Comparison of ENCODE assay signal across 26 mouse cellular contexts in the genomic region with DNA sequence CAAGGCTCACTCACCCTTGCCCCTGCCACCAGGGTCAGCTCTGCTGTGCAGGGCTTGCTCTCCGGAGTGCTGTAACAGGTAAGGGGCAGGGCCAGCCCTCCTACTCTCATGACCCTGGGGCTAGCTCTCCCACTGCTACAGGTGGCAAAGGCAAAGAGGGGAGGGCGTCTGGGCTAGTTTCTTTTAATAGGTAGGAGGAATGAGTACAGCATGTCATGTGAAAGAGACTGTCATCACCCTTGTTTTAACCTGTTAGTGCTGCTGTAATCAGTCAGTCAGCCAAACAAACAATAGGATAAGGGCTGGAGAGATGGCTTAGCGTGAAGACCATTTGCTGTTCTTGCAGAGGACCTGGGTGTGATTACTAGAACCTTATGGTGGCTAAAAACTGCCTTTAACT. TPM values are rescaled to one million over a fixed set of nuclear protein-coding genes. Genes with fewer than 3 reads are reported as not detected.
A peak's percentile ranks its signal among the peaks of the same experiment; 100 is the strongest.
DNase-seq lines count a peak whose midpoint lies in the region; ATAC-seq and TF ChIP-seq lines count a peak whose summit lies in the region.
"Had no signal": no experiment of that assay in that cellular context is flagged by ENCODE, and none has a peak within 500 bp of the region (broad histone marks: within the 10 kb centered on the region; RNA-seq: fewer than 3 reads in every experiment).

No protein-coding gene starts in this region.

- ATAC-seq in heart, embryonic 11.5 days (replicated peaks; ENCODE audit: insufficient number of reproducible peaks, low FRiP score, low TSS enrichment) = peak; percentile 31; the same call in 1 of the 2 replicates
- ATAC-seq in heart, embryonic 16.5 days (replicated peaks; ENCODE audit: extremely low read depth, insufficient read depth, low FRiP score) = peak; percentile 75
- no peak for ATAC-seq in midbrain, embryonic 11.5 days (ENCODE audit: low FRiP score)
- ATAC-seq in midbrain, postnatal 0 days (ENCODE audit: low FRiP score) = no peak
- ATAC-seq: activated CD4-positive, CD25-positive, alpha-beta regulatory T cell, adult 4 months; CD4-positive, CD25-positive, alpha-beta regulatory T cell, adult 4 months; forebrain, embryonic 13.5 days; forebrain, embryonic 15.5 days; Patski had no signal

- no peak overlapping the region for H3K4me3 ChIP-seq in heart, embryonic 11.5 days (ENCODE audit: low read depth, low read length)
- H3K4me3 ChIP-seq in heart, embryonic 16.5 days (ENCODE audit: low read length) = no peak overlapping the region
- H3K4me3 ChIP-seq in heart, embryonic 10.5 days = no peak overlapping the region
- H3K4me3 ChIP-seq in midbrain, embryonic 11.5 days (ENCODE audit: low read depth, low read length) = no peak overlapping the region
- H3K4me3 ChIP-seq in midbrain, postnatal 0 days (ENCODE audit: low read depth, low read length) = no peak overlapping the region
- H3K4me3 ChIP-seq: embryonic facial prominence, embryonic 10.5 days; embryonic facial prominence, embryonic 12.5 days; forebrain, embryonic 13.5 days; forebrain, embryonic 15.5 days had no signal

- DNase-seq in heart, postnatal 36 days = no peak
- DNase-seq in heart, embryonic 10.5 days (ENCODE audit: low spot score) = no peak
- DNase-seq in midbrain, embryonic 11.5 days (ENCODE audit: low spot score, missing footprints) = peak; percentile 51
- DNase-seq in midbrain, postnatal 0 days (ENCODE audit: low spot score) = no peak
- DNase-seq: adrenal gland, adult 8-10 months; adrenal gland, postnatal 14 days; adrenal gland, postnatal 36 days; B cell, adult 2 months; cerebellum, adult 11-12 months; cerebellum, adult 2 months; cerebellum, adult 9-10 months; cerebellum, postnatal 10 days; cerebellum, postnatal 25 days had no signal

- TF ChIP-seq CTCF in midbrain, postnatal 0 days (IDR thresholded peaks at IDR 0.05) = no peak

- H3K27me3 ChIP-seq in heart, embryonic 11.5 days (ENCODE audit: control insufficient read depth, insufficient read depth, low read length) = no peaks in the 10 kb centered on the region
- no peaks in the 10 kb centered on the region for H3K27me3 ChIP-seq in heart, embryonic 16.5 days (ENCODE audit: control insufficient read depth, insufficient read depth, low read length)
- H3K27me3 ChIP-seq in heart, embryonic 10.5 days (ENCODE audit: insufficient read depth, poor library complexity, severe bottlenecking) = 0 out of 2 replicates have a peak, but pooled peaks cover 6% of the 10 kb centered on the region
- no peaks in the 10 kb centered on the region for H3K27me3 ChIP-seq in midbrain, embryonic 11.5 days (ENCODE audit: control insufficient read depth, insufficient read depth, low read length)
- no peaks in the 10 kb centered on the region for H3K27me3 ChIP-seq in midbrain, postnatal 0 days (ENCODE audit: insufficient read depth, low read length)
- H3K27me3 ChIP-seq: embryonic facial prominence, embryonic 12.5 days; forebrain, embryonic 13.5 days; forebrain, embryonic 15.5 days had no signal

- no peak overlapping the region for H3K27ac ChIP-seq in heart, embryonic 11.5 days (ENCODE audit: low read depth, low read length)
- no peak overlapping the region for H3K27ac ChIP-seq in heart, embryonic 16.5 days (ENCODE audit: low read length)
- H3K27ac ChIP-seq in heart, embryonic 10.5 days = no peak overlapping the region
- no peak overlapping the region for H3K27ac ChIP-seq in midbrain, embryonic 11.5 days (ENCODE audit: low read depth, low read length)
- H3K27ac ChIP-seq in midbrain, postnatal 0 days (ENCODE audit: low read depth, low read length) = no peak overlapping the region
- H3K27ac ChIP-seq: embryonic facial prominence, embryonic 10.5 days; embryonic facial prominence, embryonic 12.5 days; forebrain, embryonic 13.5 days; forebrain, embryonic 15.5 days had no signal

- H3K36me3 ChIP-seq in heart, embryonic 11.5 days (ENCODE audit: control insufficient read depth, insufficient read depth, low read length) = no peaks in the 10 kb centered on the region
- H3K36me3 ChIP-seq in heart, embryonic 16.5 days (ENCODE audit: control insufficient read depth, insufficient read depth) = no peaks in the 10 kb centered on the region
- no peaks in the 10 kb centered on the region for H3K36me3 ChIP-seq in heart, embryonic 10.5 days
- no peaks in the 10 kb centered on the region for H3K36me3 ChIP-seq in midbrain, embryonic 11.5 days (ENCODE audit: control insufficient read depth, insufficient read depth, low read length)
- no peaks in the 10 kb centered on the region for H3K36me3 ChIP-seq in midbrain, postnatal 0 days (ENCODE audit: insufficient read depth, low read length)
- H3K36me3 ChIP-seq: embryonic facial prominence, embryonic 10.5 days; embryonic facial prominence, embryonic 12.5 days; forebrain, embryonic 15.5 days; G1E had no signal

- intact Hi-C loops in heart, postnatal 36 days (cut with DNase I) = no loop called here

- H3K4me1 ChIP-seq in heart, embryonic 11.5 days (ENCODE audit: control insufficient read depth, insufficient read depth, low read length) = peaks cover 5% of the 10 kb centered on the region
- peaks cover 6% of the 10 kb centered on the region for H3K4me1 ChIP-seq in heart, embryonic 16.5 days (ENCODE audit: control insufficient read depth, insufficient read depth, low read length)
- H3K4me1 ChIP-seq in heart, embryonic 10.5 days = peaks cover 13% of the 10 kb centered on the region
- no peaks in the 10 kb centered on the region for H3K4me1 ChIP-seq in midbrain, embryonic 11.5 days (ENCODE audit: control insufficient read depth, insufficient read depth, low read length)
- no peaks in the 10 kb centered on the region for H3K4me1 ChIP-seq in midbrain, postnatal 0 days (ENCODE audit: insufficient read depth, low read length)
- H3K4me1 ChIP-seq: embryonic facial prominence, embryonic 10.5 days; embryonic facial prominence, embryonic 12.5 days; forebrain, embryonic 13.5 days; forebrain, embryonic 15.5 days had no signal

- no peak overlapping the region for H3K4me2 ChIP-seq in heart, embryonic 11.5 days
- no peak overlapping the region for H3K4me2 ChIP-seq in heart, embryonic 16.5 days (ENCODE audit: low read depth, low read length)
- no peak overlapping the region for H3K4me2 ChIP-seq in midbrain, embryonic 11.5 days
- no peak overlapping the region for H3K4me2 ChIP-seq in midbrain, postnatal 0 days (ENCODE audit: low read depth, low read length, poor library complexity, severe bottlenecking)
- H3K4me2 ChIP-seq: embryonic facial prominence, embryonic 12.5 days; forebrain, embryonic 13.5 days; forebrain, embryonic 15.5 days had no signal

- 0 out of 2 replicates have a peak overlapping the region, but pooled peaks have one; percentile 28 for H3K9ac ChIP-seq in heart, embryonic 11.5 days (ENCODE audit: low read depth, low read length)
- no peak overlapping the region for H3K9ac ChIP-seq in heart, embryonic 16.5 days (ENCODE audit: low read length)
- H3K9ac ChIP-seq in midbrain, embryonic 11.5 days (ENCODE audit: low read length) = no peak overlapping the region
- no peak overlapping the region for H3K9ac ChIP-seq in midbrain, postnatal 0 days (replicated peaks; ENCODE audit: low read length, poor library complexity, severe bottlenecking)
- H3K9ac ChIP-seq: embryonic facial prominence, embryonic 12.5 days; forebrain, embryonic 13.5 days; forebrain, embryonic 15.5 days had no signal

- H3K9me3 ChIP-seq in heart, embryonic 11.5 days (replicated peaks; ENCODE audit: control insufficient read depth, low read length) = no peaks in the 10 kb centered on the region
- no peaks in the 10 kb centered on the region for H3K9me3 ChIP-seq in heart, embryonic 16.5 days (replicated peaks; ENCODE audit: control insufficient read depth, low read length)
- no peaks in the 10 kb centered on the region for H3K9me3 ChIP-seq in heart, embryonic 10.5 days
- no peaks in the 10 kb centered on the region for H3K9me3 ChIP-seq in midbrain, embryonic 11.5 days (ENCODE audit: control insufficient read depth, low read length)
- no peaks in the 10 kb centered on the region for H3K9me3 ChIP-seq in midbrain, postnatal 0 days (ENCODE audit: low read length)
- H3K9me3 ChIP-seq: embryonic facial prominence, embryonic 10.5 days; embryonic facial prominence, embryonic 12.5 days; forebrain, embryonic 13.5 days; forebrain, embryonic 15.5 days; G1E had no signal

- WGBS in heart, embryonic 11.5 days (ENCODE audit: insufficient replicate concordance) = 26% methylated on average over 3 of the region's 3 CpGs
- WGBS in heart, embryonic 16.5 days = 29% methylated on average over 3 of the region's 3 CpGs
- WGBS in heart, embryonic 10.5 days = 33% methylated on average over 3 of the region's 3 CpGs
- WGBS in midbrain, embryonic 11.5 days = 67% methylated on average over 3 of the region's 3 CpGs
- 71% methylated on average over 3 of the region's 3 CpGs for WGBS in midbrain, postnatal 0 days

RNA-seq across cellular contexts. Expression of gene Dhrs2, which starts 40.9 kb away (rescaled TPM):
- not detected in 2 replicates for polyA plus RNA-seq in heart, embryonic 11.5 days (2014; fragmentation: Nextera tagmentation; extraction: Ambion mirVana)
- not detected for total RNA-seq in heart, postnatal 36 days (2021)
- polyA plus RNA-seq in heart, embryonic 16.5 days (2015; fragmentation: Nextera tagmentation; extraction: Ambion mirVana) = not detected in 2 replicates
- polyA plus RNA-seq in heart, embryonic 10.5 days (2016; fragmentation: Nextera tagmentation; extraction: Ambion mirVana) = not detected in 2 replicates
- polyA plus RNA-seq in midbrain, embryonic 11.5 days (2014; fragmentation: Nextera tagmentation; extraction: Ambion mirVana) = not detected in 2 replicates
- total RNA-seq in midbrain, postnatal 0 days (2014; rRNA removed) = 2.0 TPM in 1 of 2 replicates, not detected in the other
- 0.56 and 0.86 TPM in 2 replicates for polyA plus RNA-seq in midbrain, postnatal 0 days (2015; fragmentation: Nextera tagmentation; extraction: Ambion mirVana)
- total RNA-seq: adrenal gland, adult 18-20 months; adrenal gland, adult 8-10 months; adrenal gland, postnatal 14 days; adrenal gland, postnatal 36 days; CH12.LX; G1E had no signal
- polyA plus RNA-seq: activated CD4-positive, CD25-positive, alpha-beta regulatory T cell, adult 4 months; CD4-positive, CD25-positive, alpha-beta regulatory T cell, adult 4 months; embryonic facial prominence, embryonic 10.5 days; forebrain, embryonic 11.5 days; forebrain, embryonic 13.5 days; G1E; Patski had no signal

Comparison
In these comparisons a context has a peak if more than half of its experiments do, and no peak if none do; other contexts are left out.
1. ATAC-seq: peak in heart, embryonic 11.5 days (single experiment) and heart, embryonic 16.5 days (single experiment); none in midbrain, embryonic 11.5 days (single experiment) and midbrain, postnatal 0 days (single experiment).